Mouse (Mus musculus): ENCODE results near the gene Sptb.
A peak's percentile ranks its signal among the peaks of the same experiment; 100 is the strongest.

The Sptb gene

DNA sequence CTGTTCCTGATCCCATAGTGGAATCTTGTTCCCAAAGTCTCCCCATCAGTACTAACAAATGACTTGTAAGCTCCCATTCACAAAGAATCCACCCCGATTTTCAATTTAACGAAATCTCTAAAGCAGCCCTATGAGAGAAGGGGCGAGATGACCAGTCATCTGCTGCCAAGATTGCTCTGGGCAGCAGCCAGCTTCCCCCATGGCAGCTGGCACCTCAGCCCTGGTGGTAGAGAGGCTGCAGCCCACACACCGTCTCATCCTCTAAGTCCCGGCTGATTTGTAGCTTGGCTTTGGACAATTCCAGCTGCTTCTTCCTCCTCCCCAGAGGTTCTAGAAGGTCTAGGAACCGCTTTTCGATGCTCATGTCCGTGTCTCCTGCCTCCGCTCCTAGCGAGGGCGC, 102.1 kb downstream of the Sptb start:
- no peak for DNase-seq (ENCODE audit: low read depth)

- no peak for DNase-seq (ENCODE audit: low read depth)
Observed at GRCm38 (mm10) chr12:76605837-76606236, 104.5 kb downstream of the Sptb start.

DNA sequence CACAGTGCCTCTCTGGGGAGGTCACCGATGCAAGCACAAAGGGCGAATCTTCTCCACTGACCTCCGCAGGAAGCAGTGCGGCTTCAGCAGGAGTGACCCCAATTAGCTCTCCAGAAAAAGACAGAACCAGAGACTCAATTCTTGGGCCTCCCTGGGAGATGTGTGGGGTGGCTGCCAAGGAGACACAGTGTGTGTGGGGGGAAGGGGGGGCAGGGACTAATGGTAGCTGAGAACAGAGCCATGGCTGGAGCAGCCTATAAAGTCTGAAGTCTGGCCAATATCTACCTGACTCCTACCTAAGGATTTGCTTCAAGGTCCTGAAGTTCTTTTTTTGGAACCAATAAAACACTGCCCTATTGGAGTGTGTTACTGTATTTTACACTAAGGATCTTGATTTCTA, 105.8 kb downstream of the Sptb start:
- no peak for DNase-seq (ENCODE audit: low read depth)

GRCm38 (mm10) chr12:76603779-76604178, 106.6 kb downstream of the Sptb start:
- no peak for DNase-seq (ENCODE audit: low read depth)

DNA sequence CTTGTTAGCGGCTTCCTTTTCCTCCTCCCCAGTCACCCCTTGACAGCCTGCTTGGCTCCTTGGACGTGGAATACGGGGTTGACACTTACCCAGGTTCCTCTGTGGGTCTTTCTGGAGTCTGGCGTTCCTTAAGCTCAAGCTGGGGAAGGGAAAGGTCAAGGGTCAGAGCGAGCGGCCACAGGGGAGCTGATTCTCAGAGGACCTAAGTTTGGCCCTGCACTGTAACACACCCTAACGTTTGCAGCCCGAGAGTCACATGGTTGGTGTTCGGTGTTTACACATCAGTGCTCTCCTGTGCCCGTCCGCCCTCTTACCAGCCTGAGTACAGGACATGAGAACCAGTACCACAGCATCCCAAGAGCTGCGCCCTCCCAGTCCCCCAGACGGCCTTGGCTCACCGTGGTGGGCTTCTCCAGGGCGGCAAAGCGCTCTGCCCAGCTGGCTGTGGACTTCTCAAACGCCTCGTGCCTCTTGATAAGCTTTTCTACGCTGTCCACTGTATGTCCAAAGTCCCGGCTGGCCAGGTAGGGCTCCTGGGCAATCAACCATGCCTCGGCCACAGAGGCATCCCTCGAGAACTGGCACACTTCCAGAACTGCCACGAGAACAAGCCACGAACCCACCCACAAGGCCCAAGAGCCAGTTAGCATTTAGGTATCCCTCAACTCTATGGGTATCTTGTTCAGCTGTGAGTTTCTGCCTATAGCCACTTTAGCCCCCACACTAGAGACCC, 112.0 kb downstream of the Sptb start:
- DNase-seq (ENCODE audit: low read depth): no peak

GRCm38 (mm10) chr12:76597577-76598100, 112.7 kb downstream of the Sptb start:
- no peak for DNase-seq (ENCODE audit: low read depth)

DNA sequence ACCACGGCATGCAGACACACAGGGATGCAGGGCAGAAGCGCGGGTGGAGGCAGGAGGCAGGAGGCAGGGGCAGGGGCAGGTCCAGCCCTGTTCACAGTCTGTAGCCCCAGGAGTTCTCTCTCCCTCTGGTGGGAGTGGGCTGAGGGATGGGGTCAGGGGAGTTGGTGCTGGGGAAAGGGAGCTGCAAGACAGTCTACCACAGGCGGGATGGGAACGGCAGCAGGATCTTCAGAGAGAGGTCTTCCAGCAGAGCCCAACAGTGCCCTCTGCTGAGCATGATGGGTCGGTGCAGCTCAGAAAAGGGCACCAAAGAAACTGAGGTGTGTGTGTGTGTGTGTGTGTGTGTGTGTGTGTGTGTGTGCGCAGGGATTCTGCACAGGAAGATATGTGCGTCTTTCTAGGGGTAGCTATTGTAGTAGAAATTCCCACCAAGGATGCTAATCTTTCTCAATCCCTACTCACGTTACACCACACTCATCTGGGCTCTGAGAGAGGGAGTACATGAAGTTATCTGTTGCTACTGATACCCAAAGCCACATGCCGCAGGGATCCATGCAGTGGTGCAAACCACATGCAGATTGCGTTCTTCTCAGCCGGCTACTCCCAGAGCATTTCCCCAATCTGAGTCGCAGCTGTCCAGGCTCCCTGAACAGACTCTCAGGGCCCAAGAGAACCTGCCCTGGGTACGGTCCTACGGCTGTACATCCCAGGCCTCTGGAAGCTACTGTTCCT, 113.9 kb downstream of the Sptb start:
- peak; percentile 38 for DNase-seq (ENCODE audit: low read depth)

DNA sequence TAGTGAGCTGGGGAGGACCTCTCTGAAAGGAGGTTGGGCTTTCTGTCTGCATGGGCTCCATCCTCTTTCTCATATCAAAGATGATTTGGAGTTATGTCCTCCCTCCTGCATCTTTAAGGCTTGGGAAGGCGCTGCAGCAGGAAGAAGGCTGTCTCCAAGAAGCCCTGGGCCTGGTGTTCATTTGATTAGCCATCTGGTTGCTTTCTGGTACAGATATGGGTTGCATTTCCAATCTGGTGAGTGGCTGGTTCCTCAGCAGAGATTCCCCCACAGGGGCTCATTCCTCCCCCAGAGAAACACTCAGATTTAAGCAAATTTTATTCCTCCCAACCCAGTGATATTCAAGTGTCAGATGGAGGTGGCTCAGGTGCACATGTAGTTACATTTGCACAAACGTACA, 114.5 kb downstream of the Sptb start:
- no peak for DNase-seq (ENCODE audit: low read depth)

- no peak for DNase-seq (ENCODE audit: low read depth)
Observed at GRCm38 (mm10) chr12:76594556-76594955, 115.8 kb downstream of the Sptb start.

DNA sequence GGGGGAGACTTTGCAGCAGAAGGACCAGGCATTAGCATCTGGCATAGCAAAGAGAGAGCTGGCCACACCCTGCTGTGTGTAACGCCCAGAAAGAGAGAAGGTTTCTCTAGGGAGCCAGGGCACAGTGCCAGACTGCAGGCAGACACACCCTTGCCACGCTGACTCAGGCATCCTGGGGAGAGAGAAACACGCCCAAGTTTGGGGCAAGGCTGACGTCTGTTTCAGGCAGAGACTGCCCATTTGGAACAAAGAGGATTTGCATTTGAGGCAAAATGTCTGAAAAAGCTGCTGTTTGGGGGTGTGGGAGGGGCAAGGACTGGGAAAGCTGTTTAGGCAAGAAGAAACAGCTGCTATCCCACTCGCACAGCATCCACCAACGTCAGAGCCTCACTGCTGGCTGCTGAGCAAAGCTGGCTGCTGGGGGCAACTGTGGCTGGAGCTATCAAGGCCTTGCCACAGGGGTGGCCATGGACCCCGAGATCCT, 116.5 kb downstream of the Sptb start:
- DNase-seq (ENCODE audit: low read depth): peak; percentile 41

GRCm38 (mm10) chr12:76593254-76593653, 117.1 kb downstream of the Sptb start:
- no peak for DNase-seq (ENCODE audit: low read depth)

GRCm38 (mm10) chr12:76592213-76592612, 118.1 kb downstream of the Sptb start:
- peak; percentile 52 for DNase-seq (ENCODE audit: low read depth)

DNA sequence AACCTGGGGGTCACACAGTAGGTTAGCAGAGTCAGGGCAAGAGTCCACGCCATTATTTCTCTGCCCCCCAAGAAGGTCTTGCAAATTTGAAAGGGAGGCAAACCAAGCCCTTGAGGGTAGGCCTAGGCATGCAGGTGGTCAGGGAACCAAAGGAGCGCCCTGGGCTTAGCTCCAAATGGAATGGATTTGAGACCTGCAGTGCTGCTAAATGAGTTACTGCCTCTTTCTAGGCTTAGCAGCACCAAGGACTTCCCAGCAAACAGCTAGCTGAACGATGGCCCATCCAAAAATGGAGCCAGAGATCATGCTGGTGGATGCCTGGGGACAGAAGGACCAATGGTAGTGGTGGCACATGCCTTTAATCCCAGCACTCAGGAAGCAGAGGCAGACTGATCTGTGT, 119.3 kb downstream of the Sptb start:
- no peak for DNase-seq (ENCODE audit: low read depth)

DNA sequence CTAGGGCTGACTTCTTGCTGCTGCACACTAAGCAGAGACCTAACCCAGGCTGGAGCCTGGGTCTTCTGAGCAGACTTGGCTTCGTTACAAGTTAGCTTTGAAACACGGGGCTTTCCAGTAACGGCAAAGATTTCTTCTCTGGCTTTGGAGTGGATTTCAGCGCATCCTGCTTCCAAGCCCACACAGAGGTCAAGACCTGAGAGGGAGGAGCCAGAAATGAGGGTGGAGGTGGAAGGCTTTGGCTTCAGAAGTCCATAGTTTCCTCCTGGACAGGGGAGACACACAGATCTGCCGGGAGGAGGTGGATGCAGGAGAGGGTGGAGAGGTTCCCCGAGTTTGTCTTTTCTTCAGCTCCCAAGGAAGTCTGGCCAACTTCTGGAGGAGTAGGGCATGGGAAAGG, 120.8 kb downstream of the Sptb start:
- no peak for DNase-seq (ENCODE audit: low read depth)

DNA sequence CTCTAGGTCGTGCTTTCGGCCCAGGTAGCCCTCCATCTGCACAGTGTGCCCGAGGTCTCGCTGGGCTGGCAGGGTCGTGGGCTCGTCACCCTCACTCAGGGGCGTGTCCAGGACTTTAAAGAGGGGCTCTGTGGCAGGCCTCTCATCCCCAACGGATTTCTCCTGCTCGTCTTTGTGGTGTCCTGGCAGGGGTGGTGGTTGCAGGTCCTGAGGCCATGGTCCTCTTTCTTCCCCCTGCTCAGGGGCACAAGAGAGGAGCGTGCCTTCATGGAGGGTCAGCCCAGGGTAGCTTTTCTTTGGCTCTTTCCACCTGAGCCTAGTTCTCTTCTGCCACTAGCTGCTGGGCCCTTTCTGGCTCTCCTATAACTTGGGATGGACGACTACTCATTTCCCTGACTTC, 123.0 kb downstream of the Sptb start:
- DNase-seq (ENCODE audit: low read depth): no peak

GRCm38 (mm10) chr12:76585028-76585427, 125.3 kb downstream of the Sptb start:
- no peak for DNase-seq (ENCODE audit: low read depth)

GRCm38 (mm10) chr12:76583454-76583853, 126.9 kb downstream of the Sptb start:
- DNase-seq (ENCODE audit: low read depth): no peak

DNA sequence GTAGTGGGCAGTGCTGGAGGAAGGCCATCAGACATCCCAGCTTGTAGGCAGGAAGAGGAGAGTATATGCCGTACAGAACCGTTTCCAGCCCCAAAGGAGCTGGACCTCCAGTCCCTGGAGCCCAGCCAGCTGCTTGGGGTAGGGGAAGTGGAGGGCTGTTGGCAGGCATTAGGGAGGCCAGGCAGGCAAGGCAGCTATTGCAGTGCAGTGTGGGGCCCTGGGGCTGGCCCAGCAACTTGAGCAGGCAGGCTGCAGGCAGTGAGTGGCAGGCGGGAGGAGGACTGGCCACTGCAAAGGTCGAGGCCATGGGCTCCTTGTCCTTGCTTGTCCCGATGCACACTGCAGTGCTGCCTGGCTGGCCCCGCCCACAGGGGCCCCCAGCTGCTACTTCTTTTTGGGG, 127.5 kb downstream of the Sptb start:
- DNase-seq (ENCODE audit: low read depth): no peak

- DNase-seq (ENCODE audit: low read depth): no peak
Observed at GRCm38 (mm10) chr12:76582139-76582538, 128.2 kb downstream of the Sptb start.

DNA sequence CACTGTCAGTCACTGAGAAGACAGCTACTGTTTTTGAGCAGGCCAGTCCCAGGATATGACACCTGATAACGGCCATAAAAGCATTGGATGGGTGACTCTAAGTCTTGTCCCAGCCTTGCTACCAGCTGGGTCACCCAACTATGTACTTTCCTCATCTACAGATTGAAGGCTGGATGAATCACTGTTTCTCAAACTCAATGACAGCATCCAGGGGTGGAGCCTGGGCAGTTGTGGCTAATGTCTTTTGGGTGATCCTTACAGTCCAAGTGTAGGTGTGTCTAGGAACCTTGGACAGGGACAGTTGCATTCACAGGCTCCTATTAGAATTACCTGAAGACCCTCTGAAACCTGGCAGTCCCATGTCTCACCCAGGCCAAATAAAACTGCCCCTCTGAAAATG, 130.5 kb downstream of the Sptb start:
- no peak for DNase-seq (ENCODE audit: low read depth)

DNA sequence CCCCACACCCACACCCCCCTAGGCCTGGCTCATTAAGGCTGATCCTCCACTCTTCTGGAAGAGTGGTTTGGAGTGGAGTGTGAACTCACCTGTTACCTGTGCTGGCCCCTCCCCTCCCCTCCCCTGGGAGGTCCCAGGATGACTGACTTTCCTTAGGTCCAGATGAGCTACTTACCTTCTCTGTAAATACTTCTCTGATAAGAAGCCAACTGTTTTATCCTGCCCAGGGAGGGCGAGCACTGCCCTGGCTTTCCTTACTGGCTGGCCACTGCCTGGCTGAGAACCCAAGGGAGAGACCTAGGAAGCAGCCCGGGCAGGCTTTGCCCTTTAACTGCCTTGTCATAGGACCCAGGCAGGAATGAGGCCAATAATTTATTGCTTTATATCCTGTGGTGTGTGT, 131.9 kb downstream of the Sptb start:
- DNase-seq (ENCODE audit: low read depth): no peak

DNA sequence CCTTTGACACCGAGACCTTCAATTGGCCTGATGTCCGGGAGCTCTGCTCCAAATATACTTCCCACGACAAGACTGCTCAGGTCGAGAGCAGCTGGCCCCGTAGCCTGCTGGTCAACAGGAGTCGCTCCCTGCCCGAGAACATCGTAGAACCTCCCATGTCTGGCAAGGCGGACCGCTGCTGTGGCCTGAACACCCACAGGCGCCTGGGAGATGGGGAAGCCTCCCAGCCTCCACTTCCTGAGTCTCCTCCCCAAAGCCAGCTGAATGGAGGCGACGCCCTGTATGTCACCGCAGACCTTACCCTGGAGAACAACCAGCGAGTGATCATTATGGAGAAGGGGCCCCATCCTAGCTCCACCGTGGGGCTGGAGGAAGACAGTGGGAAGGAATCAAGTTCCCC, 132.5 kb downstream of the Sptb start:
- DNase-seq (ENCODE audit: low read depth): no peak

GRCm38 (mm10) chr12:76576806-76577205, 133.5 kb downstream of the Sptb start:
- no peak for DNase-seq (ENCODE audit: low read depth)

Data from c-Kit-positive CD71-negative TER-119-negative erythroid progenitor cells, embryonic 14.5 days (primary cell).